Mouse (Mus musculus) neutrophil, adult 59 days (primary cell): ENCODE results near the gene Hid1. TPM values are rescaled to one million over a fixed set of nuclear protein-coding genes. Genes with fewer than 3 reads are reported as not detected.

Experiments
- total RNA-seq, 2 experiments: library from RNA; stranded (reverse); gene quantifications; 1 replicate in 1 of 2; 2 replicates in 1 of 2; pipeline ENCODE4 v1.2.4; 2023

Hid1 gene
- total RNA-seq = 1 to 10 TPM in 1 of 2 experiments, under 1 TPM in 1; 0.93 to 1.7 TPM

DNA sequence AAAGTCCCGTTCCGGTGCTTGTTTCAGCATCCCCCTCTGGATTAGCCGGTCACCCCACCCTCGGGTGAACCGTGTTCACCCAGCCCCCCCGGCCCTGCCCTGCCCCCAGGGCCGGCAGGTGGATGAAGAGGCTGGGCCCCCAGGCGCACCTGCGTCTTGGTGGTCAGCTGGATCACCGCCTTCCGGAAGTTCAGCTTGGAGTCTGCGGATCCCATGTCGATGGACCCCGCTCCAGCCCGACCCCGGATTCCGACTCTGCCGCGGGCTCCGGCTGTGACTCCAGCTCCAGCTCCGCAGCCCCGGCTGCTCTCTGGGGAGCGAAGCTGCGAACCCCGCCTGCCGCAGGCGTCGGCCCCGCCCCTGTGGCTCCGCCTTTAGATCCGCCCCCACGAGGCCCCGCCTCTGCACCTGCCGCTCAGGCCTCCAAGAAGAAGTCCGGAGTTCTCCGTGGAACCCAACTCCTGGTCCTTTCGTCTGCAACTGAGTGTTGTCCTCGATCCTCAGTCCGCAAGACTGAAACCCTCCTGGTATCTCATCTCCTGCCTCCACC lies at the start of gene Hid1:
Hid1 (minus strand) TSS at position 362 of the 550 bp plus-strand sequence.

DNA sequence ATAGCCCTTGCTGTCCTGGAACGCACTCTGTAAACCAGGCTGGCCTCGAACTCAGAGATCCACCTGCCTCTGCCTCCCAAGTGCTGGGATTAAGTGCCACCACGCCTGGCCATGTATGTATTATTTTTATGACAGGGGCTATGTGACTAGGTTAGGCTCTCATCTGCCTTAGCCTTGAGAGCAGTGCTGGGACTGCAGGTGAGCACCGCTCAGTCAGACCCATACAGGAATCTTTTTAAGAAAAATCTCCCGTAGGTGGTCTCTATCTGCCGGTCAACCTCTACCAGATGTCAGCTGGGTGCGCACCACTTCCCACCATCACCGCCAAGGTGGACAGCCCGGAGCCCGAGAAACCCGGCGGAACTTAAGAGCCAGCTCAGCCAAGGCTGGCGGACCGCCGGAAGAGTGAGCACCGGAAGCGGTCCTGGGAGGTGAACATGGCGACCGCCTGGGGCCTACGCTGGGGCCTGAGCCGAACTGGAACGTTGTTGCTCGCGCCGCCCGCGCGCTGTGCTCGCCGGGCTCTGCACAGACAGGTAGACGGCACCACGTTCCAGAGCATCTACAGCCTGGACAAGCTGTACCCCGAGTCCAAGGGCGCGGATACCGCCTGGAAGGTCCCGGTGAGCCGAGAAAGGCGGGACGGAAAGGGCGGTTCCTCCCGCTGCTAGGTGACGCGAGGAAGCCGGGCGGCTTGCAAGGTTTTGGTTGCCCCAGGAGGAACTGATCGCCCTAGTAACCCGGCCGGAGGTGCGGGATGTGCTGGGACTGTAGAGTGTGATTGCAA lies 36.0 kb upstream of the Hid1 start, which contains the start of gene Mrpl58:
Mrpl58 (plus strand) TSS at position 415 of the 787 bp plus-strand sequence.

GRCm38 (mm10) chr11:115381743-115382539 lies 14.4 kb upstream of the Hid1 start, which contains the start of gene Cdr2l:
Gene Cdr2l (plus strand): TSS chr11:115381916.

DNA sequence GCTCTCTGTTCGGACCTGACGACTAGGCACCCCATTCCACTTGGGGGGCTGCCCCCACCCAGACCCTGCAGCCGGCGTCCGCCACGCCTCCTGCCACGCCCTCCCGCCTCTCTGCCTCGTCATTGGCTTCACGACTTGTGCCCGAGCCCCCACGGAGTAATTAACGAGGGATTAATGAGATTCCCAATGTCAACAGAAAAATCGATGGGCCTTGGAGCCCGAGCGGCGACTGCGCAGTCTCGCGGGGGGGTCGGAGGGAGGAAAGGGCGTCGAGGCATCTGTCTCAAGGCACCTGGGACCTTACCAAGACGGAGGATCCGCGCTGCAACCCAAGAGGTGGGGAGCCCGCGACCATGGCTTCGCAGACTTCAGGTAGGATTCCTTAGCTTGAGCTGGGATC lies 33.0 kb downstream of the Hid1 start, which contains the start of gene Otop3:
Otop3 (plus strand) TSS at position 201 of the 400 bp plus-strand sequence.

GRCm38 (mm10) chr11:115321906-115322693 lies 45.5 kb downstream of the Hid1 start, which contains the start of gene Ush1g:
Gene Ush1g (minus strand): TSS chr11:115322041.

GRCm38 (mm10) chr11:115306863-115307262 lies 60.7 kb downstream of the Hid1 start, which contains the start of gene Otop2:
Gene Otop2 (plus strand): TSS chr11:115307163.

Other genes with a start within 250 kb of the Hid1 start
- 100 to 1,000 TPM; 171 to 198 TPM for gene Cd300lf, start 233.8 kb downstream of the Hid1 start, total RNA-seq
- gene Slc9a3r1, start 204.4 kb downstream of the Hid1 start, total RNA-seq = 100 to 1,000 TPM; 153 to 167 TPM
- gene Tmem104, start 180.3 kb downstream of the Hid1 start, total RNA-seq = 10 to 100 TPM; 36.2 to 46.6 TPM
- 10 to 100 TPM; 16.2 to 21.2 TPM for gene Nat9, start 179.9 kb downstream of the Hid1 start, total RNA-seq
- not detected for gene Grin2c, start 100.5 kb downstream of the Hid1 start, total RNA-seq
- gene Fdxr, start 90.7 kb downstream of the Hid1 start, total RNA-seq = 10 to 100 TPM in 1 of 2 experiments, 1 to 10 TPM in 1; 6.9 to 10.0 TPM
- gene Fads6, start 70.1 kb downstream of the Hid1 start, total RNA-seq = 1 to 10 TPM; 2.0 to 2.2 TPM
- gene Otop2, start 60.6 kb downstream of the Hid1 start, total RNA-seq = not detected
- gene Ush1g, start 45.7 kb downstream of the Hid1 start, total RNA-seq = not detected
- not detected for gene Otop3, start 33.0 kb downstream of the Hid1 start, total RNA-seq
- under 1 TPM; 0.20 to 0.22 TPM for gene Cdr2l, start 14.2 kb upstream of the Hid1 start, total RNA-seq
- gene Mrpl58, start 36.0 kb upstream of the Hid1 start, total RNA-seq = 10 to 100 TPM; 40.2 to 43.7 TPM
- gene Atp5h, start 52.2 kb upstream of the Hid1 start, total RNA-seq = 100 to 1,000 TPM; 199 to 220 TPM
- 10 to 100 TPM; 20.5 to 24.6 TPM for gene Kctd2, start 52.4 kb upstream of the Hid1 start, total RNA-seq
- not detected for gene Trim80, start 72.8 kb upstream of the Hid1 start, total RNA-seq
- gene Slc16a5, start 94.7 kb upstream of the Hid1 start, total RNA-seq = under 1 TPM in 1 of 2 experiments, not detected in 1; 0.16 TPM
- 10 to 100 TPM; 52.6 to 58.6 TPM for gene Armc7, start 107.9 kb upstream of the Hid1 start, total RNA-seq
- gene Nt5c, start 124.1 kb upstream of the Hid1 start, total RNA-seq = 10 to 100 TPM; 45.1 to 57.4 TPM
- gene Jpt1, start 146.6 kb upstream of the Hid1 start, total RNA-seq = 100 to 1,000 TPM; 129 to 152 TPM
- 100 to 1,000 TPM; 158 to 172 TPM for gene Sumo2, start 168.5 kb upstream of the Hid1 start, total RNA-seq
- 10 to 100 TPM; 40.0 to 40.7 TPM for gene Nup85, start 196.7 kb upstream of the Hid1 start, total RNA-seq
- gene Mrps7, start 236.2 kb upstream of the Hid1 start, total RNA-seq = 10 to 100 TPM; 10.7 to 20.3 TPM
- gene Gga3, start 236.3 kb upstream of the Hid1 start, total RNA-seq = 10 to 100 TPM; 57.5 to 58.2 TPM
- 10 to 100 TPM; 17.1 to 18.4 TPM for gene Mif4gd, start 245.2 kb upstream of the Hid1 start, total RNA-seq